Mouse (Mus musculus) heart, embryonic 14.5 days (tissue): ENCODE data around the gene Mlh3. TPM values are rescaled to one million over a fixed set of nuclear protein-coding genes. Genes with fewer than 3 reads are reported as not detected.

Experiments used
- ATAC-seq: fragments of 200-750 bp; cut with Nextera tagmentation; 2 replicates; pipeline ENCODE4 v1.8.0; 2017; ENCODE audit warnings: low read depth, moderate TSS enrichment; ENCODE audit not compliant: insufficient number of reproducible peaks, insufficient read depth, low FRiP score
- H3K27ac ChIP-seq, 2 experiments: fragments of 200-500 bp in 1 of 2; fragments of 300-500 bp in 1 of 2; sonication (generic) in 1 of 2; replicated peaks in 1 of 2; 2 replicates each; pipeline ENCODE4 v1.5.1; 2012 to 2014; ENCODE audit warnings: low read depth in 2 of 2, low read length in 2 of 2, control low read depth in 1 of 2, mild to moderate bottlenecking in 1 of 2, mixed read lengths in 1 of 2; ENCODE audit not compliant: control insufficient read depth in 1 of 2, insufficient read depth in 1 of 2
- H3K27me3 ChIP-seq: fragments of 300-500 bp; sonication (generic); 2 replicates; pipeline ENCODE4 v1.6.1; 2014; ENCODE audit warnings: mild to moderate bottlenecking, low read length, control low read depth; ENCODE audit not compliant: control insufficient read depth, insufficient read depth
- H3K36me3 ChIP-seq: fragments of 300-500 bp; sonication (generic); 2 replicates; pipeline ENCODE4 v1.6.1; 2014; ENCODE audit warnings: mild to moderate bottlenecking, control low read depth, low read length, mixed read lengths; ENCODE audit not compliant: control insufficient read depth, insufficient read depth
- H3K4me1 ChIP-seq, 2 experiments: fragments of 200-500 bp in 1 of 2; fragments of 300-500 bp in 1 of 2; sonication (generic) in 1 of 2; 2 replicates each; pipeline ENCODE4 v1.6.1; 2012 to 2014; ENCODE audit warnings: low read length in 2 of 2, control low read depth in 1 of 2, mixed read lengths in 1 of 2; ENCODE audit not compliant: control insufficient read depth in 2 of 2, insufficient read depth in 2 of 2
- H3K4me2 ChIP-seq: fragments of 300-500 bp; sonication (generic); 2 replicates; pipeline ENCODE4 v1.6.1; 2014; ENCODE audit warnings: mild to moderate bottlenecking, low read length
- H3K4me3 ChIP-seq, 2 experiments: fragments of 200-500 bp in 1 of 2; fragments of 300-500 bp in 1 of 2; sonication (generic) in 1 of 2; 2 replicates each; pipeline ENCODE4 v1.5.1; 2012 to 2014; ENCODE audit warnings: low read length in 2 of 2, mild to moderate bottlenecking in 2 of 2, control low read depth in 1 of 2, low read depth in 1 of 2, moderate library complexity in 1 of 2; ENCODE audit not compliant: control insufficient read depth in 1 of 2, insufficient read depth in 1 of 2
- H3K9ac ChIP-seq: fragments of 300-500 bp; sonication (generic); 2 replicates; pipeline ENCODE4 v1.6.1; 2014; ENCODE audit warnings: mild to moderate bottlenecking, low read length
- H3K9me3 ChIP-seq: fragments of 300-500 bp; sonication (generic); 2 replicates; pipeline ENCODE4 v1.6.1; 2016; ENCODE audit warnings: low read length, control low read depth; ENCODE audit not compliant: control insufficient read depth
- WGBS: fragments of 180-500 bp; shearing (Covaris S2); extraction: QIAGEN DNeasy Blood & Tissue Kit; methylation state at CpG from one replicate; pipeline ENCODE4 v1.1.7; 2014; 5-methylcytosine and 5-hydroxymethylcytosine counted together
- polyA plus RNA-seq: library from polyadenylated mRNA; unstranded; fragments of >200 nt; fragmentation: Nextera tagmentation; extraction: Ambion mirVana; gene quantifications from 2 replicates; pipeline ENCODE4 v1.2.1, GENCODE M21; 2014

Gene Mlh3
- polyA plus RNA-seq, 1 experiment from 2014 or later, result 6.2 TPM

DNA sequence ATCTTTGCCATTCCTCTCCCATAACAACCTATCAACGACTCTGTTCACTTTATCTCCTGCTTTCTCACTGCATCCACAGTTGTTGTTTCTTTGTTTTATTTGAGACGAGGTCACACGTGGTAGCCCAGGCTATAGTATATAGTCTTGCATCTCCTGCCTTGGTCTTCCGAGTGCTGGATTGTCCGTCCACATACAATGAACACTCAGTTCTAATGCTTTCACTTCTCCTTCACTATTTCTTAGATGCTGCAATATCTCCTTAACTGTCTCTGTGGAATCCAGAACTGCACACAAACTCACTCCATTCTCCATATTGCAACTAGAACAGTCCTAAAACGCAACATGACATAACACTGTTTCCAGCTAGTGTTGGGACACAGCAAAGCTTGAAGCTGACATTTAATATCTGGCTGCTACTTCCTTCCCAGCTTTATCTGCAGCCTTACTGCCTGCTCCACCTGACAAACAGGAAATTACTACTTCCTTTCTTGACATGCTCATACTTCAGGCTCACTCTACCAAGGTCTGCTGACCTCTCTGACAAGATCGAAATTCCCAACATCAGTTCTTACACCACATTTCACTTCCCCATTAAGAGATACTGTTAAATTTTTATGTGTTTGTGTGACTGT, 13.3 kb downstream of the Mlh3 start:
- H3K27me3 ChIP-seq, result no peaks in the 10 kb centered on the region
- peak; percentile 50; the same call in 1 of the 2 replicates for ATAC-seq
- peaks cover 19% of the 10 kb centered on the region for H3K36me3 ChIP-seq
- no peaks in the 10 kb centered on the region for H3K9me3 ChIP-seq
- peak overlapping the region; percentile 73 to 77 for H3K27ac ChIP-seq
- no peak overlapping the region for H3K4me2 ChIP-seq
- no peak overlapping the region for H3K9ac ChIP-seq
- 46% methylated on average over 7 of the region's 7 CpGs for WGBS
- H3K4me3 ChIP-seq, result no peak overlapping the region
- peaks cover 0 to 2% of the 10 kb centered on the region in 2 experiments; a peak in 1 of 4 replicates for H3K4me1 ChIP-seq

DNA sequence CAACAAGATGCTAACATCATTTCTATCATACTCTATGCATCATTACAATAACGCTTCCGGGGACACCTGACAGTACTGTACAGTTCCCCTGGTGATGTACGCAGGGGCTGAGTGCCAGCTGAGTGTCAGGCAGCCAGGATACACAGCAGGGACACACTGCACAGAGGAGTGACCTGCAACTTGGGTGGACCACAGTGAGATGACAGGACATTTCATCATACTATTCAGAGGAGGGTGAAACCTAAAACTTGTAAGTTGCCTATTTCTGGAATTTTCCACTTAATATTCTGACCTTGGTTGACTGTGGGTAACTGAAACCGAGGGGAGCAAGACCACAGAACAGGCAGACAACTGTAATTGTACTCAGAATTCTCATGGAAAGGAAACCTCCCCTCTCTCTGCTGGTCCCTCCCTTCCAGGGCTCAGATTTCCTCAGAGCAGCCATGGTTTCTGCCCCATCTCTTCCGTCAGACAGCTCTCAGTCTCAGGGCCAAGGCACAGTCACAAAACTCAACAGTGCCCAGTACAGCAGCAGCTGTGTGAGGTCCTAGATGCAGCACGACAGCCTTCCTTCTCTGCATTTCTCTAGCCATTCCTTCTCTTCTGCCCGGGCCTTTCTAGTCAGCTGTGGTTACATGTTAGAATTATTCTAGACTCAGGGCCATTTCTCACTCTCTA, 14.2 kb downstream of the Mlh3 start:
- Histone ChIP-seq H3K4me3 (no peak overlapping the region), H3K27me3 (no peaks in the 10 kb centered on the region), H3K4me1 (peaks cover 0 to 2% of the 10 kb centered on the region in 2 experiments; a peak in 1 of 4 replicates), H3K9me3 (no peaks in the 10 kb centered on the region), H3K27ac (peak overlapping the region; percentile 71 to 77; a peak in 3 of 4 replicates), H3K4me2 (no peak overlapping the region), H3K36me3 (peaks cover 19% of the 10 kb centered on the region), H3K9ac (no peak overlapping the region)
- WGBS, result 52% methylated on average over 7 of the region's 7 CpGs
- ATAC-seq, result peak; percentile 68

DNA sequence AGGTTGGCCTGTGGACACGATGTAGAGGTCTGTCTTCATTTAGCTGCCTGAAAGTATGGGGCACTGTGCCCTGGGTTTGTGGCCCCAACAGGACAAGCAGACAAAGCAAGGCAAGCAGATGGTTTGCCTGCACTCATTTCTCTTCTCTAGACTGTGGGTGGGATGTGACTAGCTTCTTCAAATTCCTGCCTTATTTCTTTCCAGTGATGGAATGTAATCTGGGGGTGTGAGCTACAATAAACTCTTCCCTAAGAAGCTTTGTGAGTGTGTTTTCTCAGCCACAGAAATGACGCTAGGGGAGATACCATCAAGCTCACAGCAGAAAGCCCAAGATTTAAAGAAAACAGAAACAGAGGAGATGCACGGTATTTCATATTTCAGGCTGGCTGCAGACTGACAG, 18.3 kb downstream of the Mlh3 start:
- Histone ChIP-seq H3K4me1 (peaks cover 0 to 2% of the 10 kb centered on the region in 2 experiments; a peak in 1 of 4 replicates), H3K4me2 (no peak overlapping the region), H3K9ac (no peak overlapping the region), H3K9me3 (peaks cover 7% of the 10 kb centered on the region; the same call in 1 of the 2 replicates), H3K36me3 (peaks cover 11% of the 10 kb centered on the region), H3K4me3 (no peak overlapping the region), H3K27me3 (no peaks in the 10 kb centered on the region), H3K27ac (no peak overlapping the region)
- whole genome bisulfite sequencing, result 78% methylated on average over 3 of the region's 3 CpGs
- no peak for ATAC-seq

DNA sequence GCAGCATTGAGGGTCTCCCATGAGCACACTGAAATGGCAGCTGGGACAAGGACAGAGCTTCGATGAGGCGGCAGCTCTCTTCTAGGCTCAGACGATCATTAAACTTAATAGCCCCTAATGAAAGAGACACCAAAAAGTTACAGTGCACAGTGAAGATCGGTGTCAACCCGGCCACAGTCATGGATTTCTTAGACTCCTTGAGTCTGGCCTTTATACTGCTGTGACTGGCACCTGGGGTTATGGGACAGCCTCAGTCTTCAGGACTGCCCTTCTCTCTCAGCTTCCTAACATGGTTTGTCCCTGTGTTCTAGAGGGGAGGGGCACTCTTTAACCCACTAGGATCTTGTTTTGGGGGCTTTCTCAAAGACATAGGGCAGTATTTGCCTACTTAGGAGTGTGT, 32.8 kb downstream of the Mlh3 start:
- 86% methylated on average over 5 of the region's 5 CpGs for WGBS
- Histone ChIP-seq H3K4me2 (no peak overlapping the region), H3K27ac (no peak overlapping the region), H3K4me3 (no peak overlapping the region), H3K9me3 (no peaks in the 10 kb centered on the region), H3K4me1 (no peaks in the 10 kb centered on the region), H3K27me3 (no peaks in the 10 kb centered on the region), H3K36me3 (peaks cover 32% of the 10 kb centered on the region), H3K9ac (no peak overlapping the region)
- no peak for ATAC-seq

DNA sequence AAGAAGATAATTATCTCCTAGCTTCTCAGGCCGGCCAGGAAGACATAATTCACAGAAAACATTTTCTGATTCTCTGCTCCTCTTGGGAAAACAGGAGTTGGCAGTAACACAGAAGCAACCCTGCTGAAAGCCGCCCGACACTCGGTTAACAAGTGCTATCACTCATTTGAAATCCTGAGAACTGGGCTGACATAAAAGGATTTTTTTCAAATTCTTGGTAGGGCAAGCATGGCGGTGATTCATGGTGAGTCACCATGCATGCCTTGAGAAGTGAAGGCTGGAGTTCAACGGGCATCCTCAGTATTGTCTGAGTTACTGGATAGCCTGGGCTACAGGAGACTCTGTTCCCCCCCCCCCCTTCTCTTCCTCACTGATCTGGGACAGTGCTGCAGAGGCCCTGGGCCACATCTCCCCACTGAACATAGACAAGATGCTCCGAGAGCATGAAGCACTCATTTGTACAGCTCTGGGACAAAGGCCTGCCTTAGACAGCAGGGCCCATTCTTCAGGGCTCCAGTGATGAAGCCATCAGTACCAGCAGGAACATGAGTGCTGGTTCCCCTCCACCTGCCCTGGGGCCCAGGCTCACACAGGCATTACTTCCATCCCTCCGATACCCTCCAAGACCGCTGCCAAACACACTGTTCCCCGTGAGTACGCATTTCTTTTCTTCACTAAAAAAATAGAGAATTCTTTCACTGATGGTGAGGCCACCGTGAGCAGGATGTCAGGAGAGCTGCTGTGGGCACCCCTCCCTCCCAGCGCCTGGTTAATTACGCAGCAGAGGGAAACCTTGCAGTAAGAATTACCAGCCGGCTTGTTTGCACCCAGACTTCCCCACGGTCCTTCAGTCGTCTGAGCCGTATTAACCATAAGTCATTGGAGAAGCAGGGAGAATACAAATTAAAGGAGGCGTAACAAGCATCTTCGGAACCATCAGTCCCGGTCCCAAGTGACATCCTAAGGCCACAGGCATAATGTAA, 36.7 kb downstream of the Mlh3 start:
- Histone ChIP-seq H3K4me3 (no peak overlapping the region), H3K36me3 (peaks cover 25% of the 10 kb centered on the region), H3K4me2 (no peak overlapping the region), H3K9ac (no peak overlapping the region), H3K27me3 (no peaks in the 10 kb centered on the region), H3K9me3 (no peaks in the 10 kb centered on the region), H3K4me1 (no peaks in the 10 kb centered on the region), H3K27ac (no peak overlapping the region)
- no peak for ATAC-seq
- WGBS, result 83% methylated on average over 21 of the region's 21 CpGs

DNA sequence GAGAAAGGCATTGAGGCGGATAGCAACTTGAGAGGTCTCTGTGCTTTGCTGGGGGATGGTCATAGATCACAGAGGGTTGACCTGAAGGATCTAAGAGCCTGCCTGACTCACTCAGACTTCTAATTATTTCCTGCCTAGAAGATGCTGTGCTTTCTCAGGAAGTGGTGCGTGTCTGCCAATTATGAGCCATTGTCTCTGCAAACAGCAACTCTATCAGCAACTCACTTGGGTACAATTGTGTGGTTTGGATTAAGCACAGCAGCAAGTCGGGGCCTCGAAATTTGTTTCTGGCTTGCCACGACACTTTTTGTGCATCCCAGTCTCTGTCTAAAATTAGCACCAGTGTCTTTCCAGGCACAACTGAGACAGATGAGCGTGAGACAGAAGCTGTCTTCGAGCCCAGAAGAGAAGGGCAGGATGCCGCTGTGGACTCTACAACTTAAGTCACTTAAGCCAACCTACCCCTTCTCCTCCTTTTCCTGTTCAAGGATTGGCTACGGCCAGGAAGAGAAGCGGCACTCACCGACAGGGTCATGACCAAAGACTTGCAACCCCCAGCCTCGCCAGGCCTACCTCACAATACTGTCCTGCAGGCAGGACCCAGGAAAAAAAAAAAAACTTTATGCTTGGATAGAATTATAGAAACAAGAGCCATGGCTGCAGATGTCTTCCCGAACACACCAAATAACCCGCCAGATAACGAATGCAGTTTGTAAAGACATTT, 42.4 kb downstream of the Mlh3 start:
- ATAC-seq, result no peak
- H3K36me3 ChIP-seq, result peaks cover 42% of the 10 kb centered on the region
- H3K27me3 ChIP-seq, result no peaks in the 10 kb centered on the region
- H3K9me3 ChIP-seq, result no peaks in the 10 kb centered on the region
- H3K27ac ChIP-seq, result no peak overlapping the region
- WGBS, result 42% methylated on average over 15 of the region's 15 CpGs
- H3K4me3 ChIP-seq, result no peak overlapping the region
- 0 out of 2 replicates have a peak overlapping the region, but pooled peaks have one; percentile 14 for H3K9ac ChIP-seq
- H3K4me1 ChIP-seq, result peaks cover 4 to 10% of the 10 kb centered on the region in 2 experiments; a peak in 2 of 4 replicates
- H3K4me2 ChIP-seq, result no peak overlapping the region

DNA sequence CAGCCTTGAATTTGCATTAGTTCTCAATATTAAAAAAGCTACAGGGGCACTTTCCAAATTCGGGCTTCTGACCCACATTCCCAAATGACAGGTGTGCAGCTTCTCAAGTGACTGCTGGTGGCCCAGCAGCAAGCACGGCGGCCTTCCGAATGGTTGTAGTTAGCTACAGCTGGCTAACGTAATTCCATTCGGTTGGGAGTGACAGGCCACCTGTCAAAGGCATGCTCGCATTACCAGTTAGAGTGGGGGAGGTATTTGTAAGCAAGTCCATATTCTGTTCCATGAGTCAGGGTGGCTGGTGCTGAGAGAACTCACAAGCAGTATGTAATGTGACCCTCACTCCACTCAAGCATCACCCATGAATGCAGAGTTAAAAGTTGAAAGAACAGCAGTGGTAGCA, 43.2 kb downstream of the Mlh3 start:
- Histone ChIP-seq H3K27ac (no peak overlapping the region), H3K27me3 (no peaks in the 10 kb centered on the region), H3K36me3 (peaks cover 50% of the 10 kb centered on the region), H3K9me3 (no peaks in the 10 kb centered on the region), H3K4me3 (no peak overlapping the region), H3K9ac (no peak overlapping the region), H3K4me2 (no peak overlapping the region), H3K4me1 (peaks cover 4 to 10% of the 10 kb centered on the region in 2 experiments; a peak in 2 of 4 replicates)
- 44% methylated on average over 7 of the region's 7 CpGs for WGBS
- ATAC-seq, result no peak
